Mouse (Mus musculus): ENCODE measurements at regions not wholly inside any gene's neighbourhood (a gene's known extent, or its start where the extent isn't known, plus 50 kb on each side); places are given as distances from the start of the nearest gene placed in this dataset.
A peak's percentile ranks its signal among the peaks of the same experiment; 100 is the strongest.

DNA sequence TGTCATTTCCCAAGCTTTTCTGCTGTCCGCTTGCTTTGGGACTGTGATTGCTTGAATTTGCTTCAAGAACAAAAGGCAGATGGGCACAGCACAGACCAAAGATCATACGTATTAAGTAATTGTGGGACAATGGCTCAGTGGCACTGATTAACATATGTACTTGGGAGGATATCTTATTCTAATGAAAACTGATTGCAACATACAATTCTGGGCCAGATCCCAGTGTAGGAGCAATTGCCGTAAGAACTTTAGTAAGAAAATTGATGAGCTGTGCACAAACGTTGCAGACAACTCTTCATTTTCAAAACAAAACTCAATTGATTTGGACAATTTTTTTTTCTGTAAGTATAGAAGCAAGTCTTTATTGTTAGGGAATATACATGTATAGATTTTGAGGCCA lies 456.2 kb upstream of the Sox9 start:
- no peak for DNase-seq (ENCODE audit: extremely low spot score, low spot score)
- Histone ChIP-seq H3K36me3 (replicated peaks) (no peaks in the 10 kb centered on the region), H3K4me3 (no peak overlapping the region), H3K27me3 (ENCODE audit: poor library complexity, severe bottlenecking) (no peaks in the 10 kb centered on the region), H3K27ac (no peak overlapping the region), H3K9me3 (no peaks in the 10 kb centered on the region), H3K4me1 (no peaks in the 10 kb centered on the region)
- WGBS: 93% methylated on average over 4 of the region's 4 CpGs

DNA sequence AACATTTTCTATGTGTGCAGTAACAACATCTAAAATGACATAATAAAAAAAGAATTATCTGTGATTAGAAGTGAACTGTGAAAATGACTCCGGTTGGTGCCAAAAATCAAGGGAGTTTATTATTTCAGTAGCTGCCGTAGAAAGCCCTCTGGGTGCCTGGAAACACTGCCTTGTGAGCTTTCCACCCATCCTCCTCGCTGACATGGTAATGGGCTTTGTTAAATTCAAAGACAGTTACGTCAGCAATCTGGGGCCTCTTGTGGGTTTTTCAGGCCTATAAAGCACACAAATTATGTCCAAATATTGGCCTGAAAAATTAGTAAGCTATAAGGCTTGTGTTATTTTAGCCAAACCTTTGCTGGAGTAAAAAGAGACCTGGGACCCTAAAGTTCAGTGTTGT lies 454.4 kb upstream of the Sox9 start:
- Histone ChIP-seq H3K27ac (no peak overlapping the region), H3K9me3 (no peaks in the 10 kb centered on the region), H3K4me1 (no peaks in the 10 kb centered on the region), H3K36me3 (replicated peaks) (no peaks in the 10 kb centered on the region), H3K4me3 (no peak overlapping the region), H3K27me3 (ENCODE audit: poor library complexity, severe bottlenecking) (no peaks in the 10 kb centered on the region)
- no peak for DNase-seq (ENCODE audit: extremely low spot score, low spot score)
- WGBS: 80% methylated on average over 4 of the region's 4 CpGs

DNA sequence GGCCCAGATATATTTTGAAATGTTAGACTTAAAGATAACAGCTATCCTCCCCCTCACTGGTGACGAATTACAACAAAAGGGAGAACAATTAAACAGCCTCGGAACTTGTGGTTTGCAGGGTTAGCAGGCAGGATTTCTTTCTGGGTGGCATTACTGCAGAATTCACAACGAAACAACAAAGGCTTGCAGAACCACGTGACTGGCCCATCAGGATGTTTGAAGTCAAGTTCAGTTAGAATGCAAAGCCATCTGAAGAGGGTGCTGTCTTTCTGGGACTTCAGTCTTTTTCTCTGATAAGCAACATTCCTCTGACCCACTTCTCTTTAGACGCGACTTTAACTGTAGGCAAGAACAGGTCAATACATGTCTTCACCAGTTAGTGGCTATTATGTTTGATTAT lies 436.9 kb upstream of the Sox9 start:
- 66% methylated on average over 6 of the region's 6 CpGs for WGBS
- no peaks in the 10 kb centered on the region for H3K27me3 ChIP-seq (ENCODE audit: poor library complexity, severe bottlenecking)
- peaks cover 10% of the 10 kb centered on the region for H3K4me1 ChIP-seq
- H3K36me3 ChIP-seq (replicated peaks): no peaks in the 10 kb centered on the region
- DNase-seq (ENCODE audit: extremely low spot score, low spot score): no peak
- H3K9me3 ChIP-seq: no peaks in the 10 kb centered on the region
- no peak overlapping the region for H3K4me3 ChIP-seq
- no peak overlapping the region for H3K27ac ChIP-seq

DNA sequence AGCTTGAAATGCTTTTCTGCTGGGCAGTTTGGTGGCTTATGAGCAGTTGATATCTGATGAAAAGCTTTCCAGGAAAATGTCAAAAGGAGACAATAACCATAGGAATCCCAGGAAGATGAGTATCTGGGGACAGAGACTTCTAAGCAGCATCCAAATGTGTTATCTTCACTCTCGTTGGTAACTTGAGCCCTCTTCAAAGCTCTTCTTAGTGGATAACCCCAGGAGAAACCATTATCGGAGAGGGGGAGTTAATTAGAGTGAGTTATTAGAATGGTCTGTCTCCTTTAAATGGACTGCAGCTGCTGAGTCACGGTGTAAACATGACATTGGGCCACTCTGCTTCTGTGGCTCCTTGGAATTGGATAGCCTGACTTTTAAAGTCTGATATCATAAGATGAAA lies 436.4 kb upstream of the Sox9 start:
- Histone ChIP-seq H3K4me1 (peaks cover 10% of the 10 kb centered on the region), H3K36me3 (replicated peaks) (no peaks in the 10 kb centered on the region), H3K9me3 (no peaks in the 10 kb centered on the region), H3K27ac (no peak overlapping the region), H3K4me3 (no peak overlapping the region), H3K27me3 (ENCODE audit: poor library complexity, severe bottlenecking) (no peaks in the 10 kb centered on the region)
- WGBS: 27% methylated on average over 3 of the region's 3 CpGs
- no peak for DNase-seq (ENCODE audit: extremely low spot score, low spot score)

GRCm38 (mm10) chr11:112346089-112346488 lies 435.9 kb upstream of the Sox9 start:
- Histone ChIP-seq H3K4me3 (no peak overlapping the region), H3K36me3 (replicated peaks) (no peaks in the 10 kb centered on the region)
- 94% methylated on average over 3 of the region's 3 CpGs for WGBS

DNA sequence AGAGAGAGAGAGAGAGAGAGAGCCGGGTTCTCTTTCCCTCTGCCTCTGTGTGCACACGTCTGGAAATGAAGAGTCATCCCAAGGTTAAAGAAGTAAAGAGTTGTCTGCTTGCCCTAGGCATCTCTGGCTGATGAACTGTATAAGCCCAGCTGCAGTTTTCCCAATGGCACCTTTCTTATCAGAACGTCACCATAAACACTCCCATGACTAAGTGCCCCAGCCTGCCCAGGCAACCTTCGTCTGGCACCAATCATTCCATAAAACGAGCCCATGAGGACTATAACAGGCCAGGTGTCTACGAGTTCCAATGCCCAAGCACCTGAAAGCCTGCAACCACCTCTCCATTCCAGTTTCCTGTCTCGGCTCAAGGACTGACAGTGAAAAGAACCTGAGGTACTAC lies 435.5 kb upstream of the Sox9 start:
- 82% methylated on average over 7 of the region's 7 CpGs for WGBS

More at GRCm38 (mm10) chr11:112346089-112346488, 435.9 kb upstream of the Sox9 start:
- Histone ChIP-seq H3K27ac (no peak overlapping the region), H3K27me3 (ENCODE audit: poor library complexity, severe bottlenecking) (no peaks in the 10 kb centered on the region), H3K9me3 (no peaks in the 10 kb centered on the region), H3K4me1 (peaks cover 10% of the 10 kb centered on the region)
- DNase-seq (ENCODE audit: extremely low spot score, low spot score): no peak

DNA sequence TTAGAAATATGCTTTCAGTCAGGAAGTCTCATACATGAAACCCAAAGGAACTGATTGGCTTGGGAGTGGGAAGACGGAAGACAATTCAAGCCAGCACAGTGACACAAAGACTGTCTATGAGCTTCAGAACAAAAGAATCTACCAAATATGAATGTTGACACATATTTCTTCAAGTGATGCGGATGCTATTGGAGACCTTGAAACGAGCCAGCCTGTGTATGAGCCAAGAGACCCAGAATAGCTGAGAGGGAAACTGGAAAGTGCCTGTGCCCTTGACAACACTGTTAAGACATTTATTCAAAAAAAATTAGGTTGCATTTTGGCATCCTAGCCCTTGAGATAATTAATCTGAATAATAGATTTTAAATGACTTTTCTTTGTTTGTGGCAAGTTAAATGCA lies 426.7 kb upstream of the Sox9 start:
- WGBS: 95% methylated on average over 3 of the region's 3 CpGs
- Histone ChIP-seq H3K9me3 (no peaks in the 10 kb centered on the region), H3K4me1 (no peaks in the 10 kb centered on the region), H3K27me3 (ENCODE audit: poor library complexity, severe bottlenecking) (no peaks in the 10 kb centered on the region), H3K27ac (no peak overlapping the region), H3K4me3 (no peak overlapping the region), H3K36me3 (replicated peaks) (no peaks in the 10 kb centered on the region)
- no peak for DNase-seq (ENCODE audit: extremely low spot score, low spot score)

More for the DNA sequence above, 435.5 kb upstream of the Sox9 start:
- H3K9me3 ChIP-seq: no peaks in the 10 kb centered on the region
- no peaks in the 10 kb centered on the region for H3K27me3 ChIP-seq (ENCODE audit: poor library complexity, severe bottlenecking)
- H3K36me3 ChIP-seq (replicated peaks): no peaks in the 10 kb centered on the region
- peaks cover 10% of the 10 kb centered on the region for H3K4me1 ChIP-seq
- no peak overlapping the region for H3K4me3 ChIP-seq
- no peak overlapping the region for H3K27ac ChIP-seq
- no peak for DNase-seq (ENCODE audit: extremely low spot score, low spot score)

GRCm38 (mm10) chr11:112366715-112367114 lies 415.3 kb upstream of the Sox9 start:
- no peak for DNase-seq (ENCODE audit: extremely low spot score, low spot score)
- Histone ChIP-seq H3K4me1 (no peaks in the 10 kb centered on the region), H3K36me3 (replicated peaks) (no peaks in the 10 kb centered on the region), H3K9me3 (no peaks in the 10 kb centered on the region), H3K27ac (no peak overlapping the region), H3K4me3 (no peak overlapping the region), H3K27me3 (ENCODE audit: poor library complexity, severe bottlenecking) (no peaks in the 10 kb centered on the region)
- 90% methylated on average over 4 of the region's 4 CpGs for WGBS

GRCm38 (mm10) chr11:112370941-112371340 lies 411.1 kb upstream of the Sox9 start:
- 91% methylated on average over 4 of the region's 4 CpGs for WGBS
- DNase-seq (ENCODE audit: extremely low spot score, low spot score): no peak
- H3K27ac ChIP-seq: no peak overlapping the region
- H3K4me1 ChIP-seq: peaks cover 5% of the 10 kb centered on the region; the same call in 1 of the 2 replicates
- no peak overlapping the region for H3K4me3 ChIP-seq
- H3K27me3 ChIP-seq (ENCODE audit: poor library complexity, severe bottlenecking): no peaks in the 10 kb centered on the region
- H3K9me3 ChIP-seq: no peaks in the 10 kb centered on the region
- H3K36me3 ChIP-seq (replicated peaks): no peaks in the 10 kb centered on the region

DNA sequence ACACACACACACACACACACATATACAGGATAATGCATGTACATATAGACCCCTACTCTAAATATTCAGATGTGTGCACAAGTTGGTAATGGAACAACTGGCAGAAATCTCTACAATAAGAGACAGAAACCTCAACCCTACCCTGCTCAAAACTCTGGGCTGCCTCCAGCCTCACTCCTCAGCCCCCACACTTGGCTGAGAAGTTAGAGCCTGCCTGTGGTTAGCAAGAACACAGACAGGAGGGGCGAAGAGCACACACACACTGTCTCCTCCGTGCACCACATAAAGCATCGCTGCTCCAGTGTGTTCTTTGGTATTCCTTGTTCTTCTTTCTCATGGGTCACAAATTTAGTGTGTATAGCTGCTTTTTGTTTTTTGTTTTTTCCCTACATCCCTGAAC lies 382.0 kb upstream of the Sox9 start:
- H3K9me3 ChIP-seq: no peaks in the 10 kb centered on the region
- no peak overlapping the region for H3K27ac ChIP-seq
- WGBS: 87% methylated on average over 3 of the region's 3 CpGs
- H3K4me1 ChIP-seq: no peaks in the 10 kb centered on the region
- H3K27me3 ChIP-seq (ENCODE audit: poor library complexity, severe bottlenecking): no peaks in the 10 kb centered on the region
- DNase-seq (ENCODE audit: extremely low spot score, low spot score): no peak
- no peak overlapping the region for H3K4me3 ChIP-seq
- no peaks in the 10 kb centered on the region for H3K36me3 ChIP-seq (replicated peaks)

DNA sequence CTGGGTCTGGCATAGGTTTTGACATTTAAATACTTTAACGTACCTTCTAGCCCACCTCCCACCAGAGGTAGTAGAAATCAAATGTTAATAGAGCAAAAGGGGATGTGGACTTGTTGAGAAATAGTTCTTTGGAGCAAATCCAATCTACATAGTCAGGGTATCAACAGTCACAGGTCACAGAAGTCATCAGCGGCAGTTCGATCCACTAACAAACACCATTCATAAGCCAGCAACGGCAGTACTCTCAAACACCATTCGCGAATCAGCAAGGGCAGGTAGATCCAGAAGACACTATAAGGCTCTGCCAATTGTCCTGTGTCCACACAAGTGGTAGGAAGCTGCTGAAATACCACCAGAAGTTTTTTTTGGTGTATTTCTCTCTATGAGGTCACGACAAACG lies 374.3 kb upstream of the Sox9 start:
- Histone ChIP-seq H3K36me3 (replicated peaks) (no peaks in the 10 kb centered on the region), H3K27me3 (ENCODE audit: poor library complexity, severe bottlenecking) (no peaks in the 10 kb centered on the region), H3K4me1 (peaks cover 20% of the 10 kb centered on the region), H3K27ac (no peak overlapping the region), H3K9me3 (no peaks in the 10 kb centered on the region; the same call in 1 of the 2 replicates), H3K4me3 (no peak overlapping the region)
- no peak for DNase-seq (ENCODE audit: extremely low spot score, low spot score)
- WGBS: 95% methylated on average over 8 of the region's 8 CpGs

DNA sequence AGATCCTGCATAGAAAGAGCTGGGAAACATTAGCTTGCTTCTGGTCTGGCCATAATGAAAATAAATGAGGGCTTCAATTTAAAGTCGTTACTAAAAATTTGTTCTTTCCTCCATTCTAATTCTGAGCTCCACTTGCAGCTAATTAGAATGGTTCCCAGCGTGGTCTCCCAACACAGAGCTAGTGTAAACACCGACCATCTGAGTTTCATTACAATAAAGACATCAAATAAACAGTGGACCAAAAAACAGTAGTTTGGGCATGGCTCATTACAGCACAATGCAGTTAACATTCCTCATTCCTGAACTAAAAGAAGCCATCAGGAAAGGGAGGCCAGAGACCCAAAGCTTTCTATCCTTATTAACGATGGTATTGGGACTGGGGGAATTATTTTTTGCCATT lies 369.6 kb upstream of the Sox9 start:
- peak overlapping the region; percentile 78 for H3K27ac ChIP-seq

GRCm38 (mm10) chr11:112442639-112443038 lies 339.4 kb upstream of the Sox9 start:
- DNase-seq (ENCODE audit: extremely low spot score, low spot score): no peak
- Histone ChIP-seq H3K4me1 (no peaks in the 10 kb centered on the region), H3K4me3 (no peak overlapping the region), H3K9me3 (no peaks in the 10 kb centered on the region), H3K36me3 (replicated peaks) (no peaks in the 10 kb centered on the region), H3K27ac (no peak overlapping the region), H3K27me3 (ENCODE audit: poor library complexity, severe bottlenecking) (no peaks in the 10 kb centered on the region)
- WGBS: 93% methylated on average over 1 of the region's 1 CpGs

More for the DNA sequence above, 369.6 kb upstream of the Sox9 start:
- WGBS: 5% methylated on average over 4 of the region's 4 CpGs
- Histone ChIP-seq H3K9me3 (no peaks in the 10 kb centered on the region; the same call in 1 of the 2 replicates), H3K4me3 (no peak overlapping the region), H3K36me3 (replicated peaks) (no peaks in the 10 kb centered on the region), H3K27me3 (ENCODE audit: poor library complexity, severe bottlenecking) (no peaks in the 10 kb centered on the region), H3K4me1 (peaks cover 37% of the 10 kb centered on the region)
- DNase-seq (ENCODE audit: extremely low spot score, low spot score): no peak

- H3K4me1 ChIP-seq: no peaks in the 10 kb centered on the region
- H3K9me3 ChIP-seq: no peaks in the 10 kb centered on the region
- H3K36me3 ChIP-seq (replicated peaks): no peaks in the 10 kb centered on the region
- no peak for DNase-seq (ENCODE audit: extremely low spot score, low spot score)
- H3K27me3 ChIP-seq (ENCODE audit: poor library complexity, severe bottlenecking): no peaks in the 10 kb centered on the region
- WGBS: 94% methylated on average over 4 of the region's 4 CpGs
- H3K27ac ChIP-seq: no peak overlapping the region
- no peak overlapping the region for H3K4me3 ChIP-seq
These were observed 338.1 kb upstream of the Sox9 start for GRCm38 (mm10) chr11:112443890-112444289.

All from forebrain, embryonic 10.5 days (tissue).